Mouse (Mus musculus): ENCODE data around the gene Herpud1.

GRCm38 (mm10) chr8:94432212-94432611 lies 46.0 kb downstream of the Herpud1 start:
- TF ChIP-seq CTCF (IDR thresholded peaks at IDR 0.05; ENCODE audit: insufficient read depth, low read length) = no peak
- no peak for TF ChIP-seq POLR2A (IDR thresholded peaks at IDR 0.05; ENCODE audit: borderline replicate concordance, extremely low read depth, low read depth, low read length)

All from lung, adult 2 months (tissue).